Mouse (Mus musculus): ENCODE results near the gene Ralgapa2.

The Ralgapa2 gene

GRCm38 (mm10) chr2:146511911-146512580 lies at the start of gene Ralgapa2:
TSS of gene Ralgapa2 (minus strand) at chr2:146512344.
- WGBS: under 1% methylated on average over 57 of the region's 57 CpGs

GRCm38 (mm10) chr2:146561505-146561904 lies 49.4 kb upstream of the Ralgapa2 start:
- 59% methylated on average over 3 of the region's 3 CpGs for WGBS

- 74% methylated on average over 4 of the region's 4 CpGs for WGBS
Measured at GRCm38 (mm10) chr2:146560633-146561043, 48.5 kb upstream of the Ralgapa2 start.

- WGBS: 76% methylated on average over 5 of the region's 5 CpGs
Measured at GRCm38 (mm10) chr2:146555351-146555750, 43.2 kb upstream of the Ralgapa2 start.

GRCm38 (mm10) chr2:146553701-146554100 lies 41.6 kb upstream of the Ralgapa2 start:
- 32% methylated on average over 2 of the region's 2 CpGs for WGBS

- 47% methylated on average over 4 of the region's 4 CpGs for WGBS
Measured at GRCm38 (mm10) chr2:146551818-146552217, 39.7 kb upstream of the Ralgapa2 start.

GRCm38 (mm10) chr2:146549111-146549776 lies 37.1 kb upstream of the Ralgapa2 start:
- 36% methylated on average over 6 of the region's 6 CpGs for WGBS

GRCm38 (mm10) chr2:146544155-146544814 lies 32.1 kb upstream of the Ralgapa2 start:
- whole genome bisulfite sequencing: 84% methylated on average over 1 of the region's 1 CpGs

GRCm38 (mm10) chr2:146533118-146533949 lies 21.2 kb upstream of the Ralgapa2 start:
- WGBS: 61% methylated on average over 8 of the region's 8 CpGs

GRCm38 (mm10) chr2:146532493-146532892 lies 20.3 kb upstream of the Ralgapa2 start:
- WGBS: 96% methylated on average over 3 of the region's 3 CpGs

- 62% methylated on average over 2 of the region's 2 CpGs for WGBS
Measured at GRCm38 (mm10) chr2:146525483-146525882, 13.3 kb upstream of the Ralgapa2 start.

- WGBS: 94% methylated on average over 4 of the region's 4 CpGs
Measured at GRCm38 (mm10) chr2:146524685-146525415, 12.7 kb upstream of the Ralgapa2 start.

- 57% methylated on average over 2 of the region's 2 CpGs for WGBS
Measured at GRCm38 (mm10) chr2:146516894-146517293, 4.8 kb upstream of the Ralgapa2 start.

GRCm38 (mm10) chr2:146515081-146515480 lies 2.9 kb upstream of the Ralgapa2 start:
- WGBS: 49% methylated on average over 2 of the region's 2 CpGs

GRCm38 (mm10) chr2:146512581-146512920 lies 407 bp upstream of the Ralgapa2 start:
- 64% methylated on average over 2 of the region's 2 CpGs for WGBS

- under 1% methylated on average over 22 of the region's 22 CpGs for WGBS
Measured at GRCm38 (mm10) chr2:146511401-146511865, 711 bp downstream of the Ralgapa2 start.

GRCm38 (mm10) chr2:146510780-146511179 lies 1.4 kb downstream of the Ralgapa2 start:
- WGBS: 29% methylated on average over 1 of the region's 1 CpGs

GRCm38 (mm10) chr2:146502578-146503311 lies 9.4 kb downstream of the Ralgapa2 start:
- 25% methylated on average over 9 of the region's 9 CpGs for WGBS

GRCm38 (mm10) chr2:146500067-146500466 lies 12.1 kb downstream of the Ralgapa2 start:
- 68% methylated on average over 1 of the region's 1 CpGs for WGBS

- 97% methylated on average over 1 of the region's 1 CpGs for WGBS
Measured at GRCm38 (mm10) chr2:146499111-146499510, 13.0 kb downstream of the Ralgapa2 start.
